Mouse (Mus musculus) MEL (cell line): ENCODE measurements at regions not wholly inside any gene's neighbourhood (a gene's known extent, or its start where the extent isn't known, plus 50 kb on each side); places are given as distances from the start of the nearest gene placed in this dataset.

ENCODE experiments used
- DNase-seq: peaks from one replicate; pipeline ENCODE4 v3.0.0; 2011; ENCODE audit warnings: low read depth, low spot score
- H3K27ac ChIP-seq: 2 replicates; pipeline ENCODE4 v1.5.1; 2012; ENCODE audit warnings: low read depth, mild to moderate bottlenecking, control low read depth, low read length, moderate library complexity; ENCODE audit not compliant: control insufficient read depth
- H3K27me3 ChIP-seq, 2 experiments: fragments of 150-350 bp in 1 of 2; sonication (generic) in 1 of 2; 2 replicates each; pipeline ENCODE4 v1.6.1; 2012; ENCODE audit warnings: low read length in 2 of 2, mild to moderate bottlenecking in 2 of 2, improper control_type of control experiment in 1 of 2, moderate library complexity in 1 of 2; ENCODE audit not compliant: insufficient read depth in 2 of 2, control insufficient read depth in 1 of 2
- H3K36me3 ChIP-seq, 2 experiments: 2 replicates each; pipeline ENCODE4 v1.6.1; 2012 to 2014; ENCODE audit warnings: low read length in 2 of 2, improper control_type of control experiment in 1 of 2, inconsistent platforms in 1 of 2, mild to moderate bottlenecking in 1 of 2; ENCODE audit not compliant: insufficient read depth in 2 of 2, control insufficient read depth in 1 of 2
- H3K4me1 ChIP-seq, 2 experiments: fragments of 150-350 bp in 1 of 2; sonication (generic) in 1 of 2; 2 replicates each; pipeline ENCODE4 v1.6.1; 2012; ENCODE audit warnings: low read length in 2 of 2, improper control_type of control experiment in 1 of 2, mild to moderate bottlenecking in 1 of 2; ENCODE audit not compliant: insufficient read depth in 2 of 2, control insufficient read depth in 1 of 2
- H3K4me3 ChIP-seq, 2 experiments: fragments of 150-350 bp in 1 of 2; sonication (generic) in 1 of 2; 2 replicates each; pipeline ENCODE4 v1.5.1; 2012; ENCODE audit warnings: low read depth in 2 of 2, low read length in 2 of 2, mild to moderate bottlenecking in 2 of 2, moderate library complexity in 2 of 2, control low read depth in 1 of 2, improper control_type of control experiment in 1 of 2; ENCODE audit not compliant: control insufficient read depth in 1 of 2, insufficient read depth in 1 of 2
- H3K79me2 ChIP-seq: 2 replicates; pipeline ENCODE4 v1.6.1; 2012; ENCODE audit warnings: mild to moderate bottlenecking, low read length, moderate library complexity; ENCODE audit not compliant: control insufficient read depth, poor library complexity, insufficient read depth
- H3K9ac ChIP-seq: 2 replicates; pipeline ENCODE4 v1.6.1; 2012; ENCODE audit warnings: low read depth, mild to moderate bottlenecking, control low read depth, low read length, moderate library complexity; ENCODE audit not compliant: control insufficient read depth, poor library complexity, severe bottlenecking
- H3K9me3 ChIP-seq: fragments of 150-350 bp; sonication (generic); replicated peaks from 2 replicates; pipeline ENCODE4 v1.6.1; 2012; ENCODE audit warnings: mild to moderate bottlenecking, low read length, improper control_type of control experiment, moderate library complexity; ENCODE audit not compliant: insufficient read depth
- BHLHE40 ChIP-seq: IDR thresholded peaks from 2 replicates; pipeline ENCODE4 v1.6.1; 2012; ENCODE audit warnings: low read depth, mild to moderate bottlenecking, inconsistent platforms, low read length, improper control_type of control experiment, borderline replicate concordance
- CHD1 ChIP-seq: IDR thresholded peaks from 2 replicates; pipeline ENCODE4 v1.6.1; 2012; ENCODE audit warnings: low read depth, mild to moderate bottlenecking, inconsistent platforms, low read length, improper control_type of control experiment
- CHD2 ChIP-seq: IDR thresholded peaks from 2 replicates; pipeline ENCODE4 v1.6.1; 2011; ENCODE audit warnings: low read length, improper control_type of control experiment
- ELF1 ChIP-seq: IDR thresholded peaks from 2 replicates; pipeline ENCODE4 v1.6.1; 2014; ENCODE audit warnings: low read depth, mild to moderate bottlenecking, inconsistent platforms, low read length, improper control_type of control experiment, moderate library complexity
- GATA1 ChIP-seq: IDR thresholded peaks from 2 replicates; pipeline ENCODE4 v1.6.1; 2011; ENCODE audit warnings: low read depth, low read length, improper control_type of control experiment
- MAFK ChIP-seq: IDR thresholded peaks from 2 replicates; pipeline ENCODE4 v1.6.1; 2011; ENCODE audit warnings: low read depth, mild to moderate bottlenecking, low read length, improper control_type of control experiment, borderline replicate concordance
- MAX ChIP-seq: IDR thresholded peaks from 2 replicates; pipeline ENCODE4 v1.6.1; 2011; ENCODE audit warnings: low read length, improper control_type of control experiment
- MAZ ChIP-seq: IDR thresholded peaks from 2 replicates; pipeline ENCODE4 v1.6.1; 2012; ENCODE audit warnings: low read depth, mild to moderate bottlenecking, inconsistent platforms, low read length, improper control_type of control experiment
- MEF2A ChIP-seq: IDR thresholded peaks from 2 replicates; pipeline ENCODE4 v1.6.1; 2014; ENCODE audit warnings: low read depth, mild to moderate bottlenecking, inconsistent platforms, low read length, improper control_type of control experiment; ENCODE audit not compliant: poor library complexity, insufficient replicate concordance, severe bottlenecking; ENCODE audit errors: extremely low read depth
- POLR2AphosphoS2 ChIP-seq: IDR thresholded peaks from 2 replicates; pipeline ENCODE4 v1.6.1; 2011; ENCODE audit warnings: low read length, improper control_type of control experiment
- TBP ChIP-seq: IDR thresholded peaks from 2 replicates; pipeline ENCODE4 v1.8.0; 2011; ENCODE audit warnings: low read depth, low read length, improper control_type of control experiment
- TCF12 ChIP-seq: IDR thresholded peaks from 2 replicates; pipeline ENCODE4 v1.6.1; 2014; ENCODE audit warnings: low read depth, mild to moderate bottlenecking, inconsistent platforms, low read length, improper control_type of control experiment, moderate library complexity
- UBTF ChIP-seq: IDR thresholded peaks from 2 replicates; pipeline ENCODE4 v1.6.1; 2012; ENCODE audit warnings: low read depth, mild to moderate bottlenecking, inconsistent platforms, low read length, improper control_type of control experiment, moderate library complexity, borderline replicate concordance; ENCODE audit not compliant: insufficient read depth
- USF1 ChIP-seq: IDR thresholded peaks from 2 replicates; pipeline ENCODE4 v1.6.1; 2014; ENCODE audit warnings: low read depth, mild to moderate bottlenecking, inconsistent platforms, low read length, improper control_type of control experiment, moderate library complexity
- USF2 ChIP-seq, 2 experiments: IDR thresholded peaks; 2 replicates each; pipeline ENCODE4 v1.6.1; 2011 to 2012; ENCODE audit warnings: improper control_type of control experiment in 2 of 2, low read length in 2 of 2, borderline replicate concordance in 1 of 2, inconsistent platforms in 1 of 2, low read depth in 1 of 2, mild to moderate bottlenecking in 1 of 2; ENCODE audit not compliant: insufficient read depth in 1 of 2
- ZKSCAN1 ChIP-seq: IDR thresholded peaks from 2 replicates; pipeline ENCODE4 v1.6.1; 2012; ENCODE audit warnings: low read depth, mild to moderate bottlenecking, inconsistent platforms, low read length, improper control_type of control experiment, moderate library complexity
- ZMIZ1 ChIP-seq: IDR thresholded peaks from 2 replicates; pipeline ENCODE4 v1.6.1; 2012; ENCODE audit warnings: low read depth, mild to moderate bottlenecking, inconsistent platforms, low read length, improper control_type of control experiment, moderate library complexity

DNA sequence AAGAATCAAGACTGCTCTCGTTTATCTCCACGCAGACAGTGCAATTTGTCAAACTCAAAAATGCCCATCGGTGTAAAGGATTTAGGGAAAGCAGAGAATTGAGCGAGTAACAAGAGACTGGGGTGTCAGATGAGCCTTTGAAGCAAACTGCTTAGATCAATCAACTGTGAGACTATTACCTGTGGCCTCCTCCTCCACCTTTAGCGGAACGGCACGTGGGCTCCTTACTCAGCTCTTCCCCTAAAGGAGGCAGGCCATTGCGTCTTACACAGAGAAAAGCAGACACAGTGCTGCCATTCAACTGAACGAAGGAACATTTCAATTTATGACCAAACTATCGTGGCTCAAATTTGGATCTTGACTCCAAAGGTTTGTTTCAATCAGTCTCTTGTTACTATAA lies 2692.8 kb upstream of the 5930422O12Rik start:
- Histone ChIP-seq H3K4me1 (no peaks in the 10 kb centered on the region), H3K4me3 (no peak overlapping the region), H3K79me2 (no peaks in the 10 kb centered on the region), H3K36me3 (no peaks in the 10 kb centered on the region), H3K27me3 (no peaks in the 10 kb centered on the region), H3K9me3 (no peaks in the 10 kb centered on the region), H3K9ac (no peak overlapping the region), H3K27ac (no peak overlapping the region)
- TF ChIP-seq MEF2A (no peak), ZKSCAN1 (no peak), TCF12 (no peak)
- DNase-seq = no peak

DNA sequence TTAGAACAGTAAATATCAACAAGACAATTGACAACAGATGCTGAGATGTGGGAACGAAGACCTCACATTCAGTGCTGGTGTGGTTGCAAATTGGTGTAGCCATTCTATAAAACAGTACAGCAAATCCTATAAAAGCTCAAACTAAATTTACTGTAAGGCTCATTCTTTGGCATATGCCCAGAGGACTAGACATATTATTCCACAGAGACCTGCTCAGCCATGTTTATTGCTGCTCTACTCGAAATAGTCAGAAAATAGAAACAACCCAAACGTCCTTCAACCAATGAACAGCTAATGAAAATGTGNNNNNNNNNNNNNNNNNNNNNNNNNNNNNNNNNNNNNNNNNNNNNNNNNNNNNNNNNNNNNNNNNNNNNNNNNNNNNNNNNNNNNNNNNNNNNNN lies 2681.6 kb upstream of the 5930422O12Rik start:
- Histone ChIP-seq H3K4me3 (no peak overlapping the region), H3K9ac (no peak overlapping the region), H3K79me2 (no peaks in the 10 kb centered on the region), H3K27me3 (no peaks in the 10 kb centered on the region), H3K36me3 (no peaks in the 10 kb centered on the region), H3K4me1 (no peaks in the 10 kb centered on the region), H3K9me3 (no peaks in the 10 kb centered on the region), H3K27ac (no peak overlapping the region)
- no peak for DNase-seq
- TF ChIP-seq ELF1 = no peak
- no peak for TF ChIP-seq USF1
- TF ChIP-seq GATA1 = no peak
- no peak for TF ChIP-seq MAFK
- TF ChIP-seq BHLHE40 = no peak
- no peak for TF ChIP-seq MAZ
- no peak for TF ChIP-seq USF2 (IDR thresholded peaks at IDR 0.05; ENCODE audit: borderline replicate concordance in 1 of 2, insufficient read depth in 1 of 2, low read depth in 1 of 2, low read length in 2 of 2)
- no peak for TF ChIP-seq CHD1
- no peak for TF ChIP-seq ZMIZ1
- no peak for TF ChIP-seq CHD2
- TF ChIP-seq MAX = no peak
- no peak for TF ChIP-seq UBTF
- no peak for TF ChIP-seq TCF12
- TF ChIP-seq POLR2AphosphoS2 = no peak
- TF ChIP-seq TBP = no peak
